Mouse (Mus musculus) right cerebral cortex, postnatal 25 days (tissue): ENCODE measurements around the gene Cdk17.
"Not testable (repeated sequence)": the region's sequence is repeated elsewhere in the genome, so short reads cannot be mapped to it uniquely, and the experiment has no call there.

ENCODE experiments used
- DNase-seq: peaks from one replicate; pipeline ENCODE4 v3.0.0; 2022

Cdk17 gene

GRCm38 (mm10) chr10:93143285-93143985 is 17.2 kb upstream of the Cdk17 start:
- no peak for DNase-seq

- DNase-seq: no peak
Observed at GRCm38 (mm10) chr10:93143986-93144314, 16.7 kb upstream of the Cdk17 start.

DNA sequence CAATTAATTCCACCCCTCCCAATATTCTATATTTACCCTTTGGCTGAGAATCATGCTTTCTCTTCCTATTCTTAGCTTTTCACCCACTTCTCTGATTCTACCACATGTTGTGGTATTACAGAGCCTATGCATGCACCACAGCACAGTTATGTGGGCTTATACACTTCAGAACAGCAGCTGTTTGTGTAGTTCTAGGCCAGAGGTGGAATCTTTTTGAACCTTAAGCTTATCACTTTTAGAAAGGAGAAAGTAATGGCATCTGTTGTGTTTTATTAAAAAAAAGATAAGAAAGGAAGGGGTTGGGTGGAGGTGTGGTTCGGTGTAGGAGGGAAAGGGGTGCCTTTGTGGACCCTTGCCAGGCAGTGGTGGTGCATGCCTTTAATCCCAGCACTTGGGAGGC is 16.1 kb upstream of the Cdk17 start:
- DNase-seq: no peak

DNA sequence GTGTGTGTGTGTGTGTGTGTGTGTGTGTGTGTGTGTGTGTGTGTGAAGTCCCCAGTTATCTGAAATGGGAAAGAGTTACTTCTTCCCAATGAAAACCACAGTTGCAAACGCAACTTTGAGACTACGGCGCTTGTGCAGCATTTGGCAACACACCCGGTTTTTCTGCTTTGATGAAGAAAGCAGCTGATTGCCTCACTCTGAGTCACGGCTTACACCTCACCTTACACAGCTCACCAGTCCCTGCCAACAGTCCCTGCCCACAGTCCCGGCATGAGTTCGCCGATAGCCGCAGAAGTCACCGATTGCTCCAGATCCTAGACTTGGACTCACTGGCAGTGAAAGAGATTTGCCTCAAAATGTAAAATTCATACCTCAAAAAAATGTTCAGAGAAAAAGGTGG is 15.6 kb upstream of the Cdk17 start:
- peak; percentile 44 for DNase-seq

- DNase-seq: no peak
Observed at GRCm38 (mm10) chr10:93146601-93147000, 14.1 kb upstream of the Cdk17 start.

DNA sequence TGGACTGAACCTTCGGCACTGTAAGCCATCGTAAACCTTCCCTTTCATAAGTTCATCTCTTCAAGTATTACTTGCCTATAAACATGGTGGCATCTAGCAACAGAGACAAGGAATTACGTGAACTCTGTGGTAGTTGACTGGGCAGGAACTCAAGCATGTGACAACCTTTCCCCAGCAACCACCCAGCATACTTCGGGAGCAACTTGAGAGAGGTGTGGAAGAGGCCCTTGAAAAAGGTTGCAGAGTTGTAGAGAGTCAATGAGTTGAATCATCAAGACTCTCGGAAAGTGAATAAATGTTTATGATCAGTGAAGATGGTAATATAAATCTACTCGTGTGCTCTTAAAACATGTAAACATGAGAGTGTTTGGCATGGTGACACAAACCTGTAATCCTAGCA is 13.0 kb upstream of the Cdk17 start:
- DNase-seq: no peak

- no peak for DNase-seq
Observed at GRCm38 (mm10) chr10:93149597-93149996, 11.1 kb upstream of the Cdk17 start.

DNA sequence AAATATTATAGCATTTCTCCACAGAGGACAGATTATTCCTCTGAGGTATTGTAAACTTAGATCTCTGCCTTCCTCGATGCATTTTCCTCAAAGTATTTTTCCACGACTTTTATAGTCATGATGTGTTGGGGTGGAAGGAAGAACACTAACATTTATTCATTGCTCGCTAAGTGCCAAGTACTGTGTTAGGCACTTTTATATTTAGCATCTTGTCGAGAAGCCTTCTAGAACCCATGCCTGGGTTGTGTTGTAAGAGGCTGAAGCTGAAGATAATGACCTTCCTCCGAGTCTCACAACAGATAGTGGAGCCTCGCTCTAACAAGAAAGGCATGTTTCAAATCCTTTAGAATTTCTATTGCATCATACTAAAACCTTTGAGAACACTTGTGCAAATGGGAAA is 8.9 kb upstream of the Cdk17 start:
- no peak for DNase-seq

DNA sequence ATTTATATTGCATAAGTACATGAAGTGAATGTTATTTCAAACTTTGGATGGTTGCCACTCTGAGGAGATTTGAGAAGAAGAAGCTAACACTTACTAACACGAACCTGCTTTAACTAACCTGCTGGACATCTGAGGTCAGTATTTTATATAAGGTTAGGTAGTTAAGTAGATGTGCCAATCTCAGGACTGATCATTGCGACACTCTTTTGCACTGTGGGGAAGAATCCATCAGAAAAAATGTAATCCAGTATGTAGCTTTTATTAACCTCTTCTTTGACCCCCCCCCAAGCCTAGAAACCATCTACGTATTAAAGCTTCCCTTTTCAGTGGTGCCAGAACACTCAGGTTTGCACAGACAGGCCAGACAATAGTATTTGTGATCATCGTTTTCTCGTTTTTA is 8.0 kb upstream of the Cdk17 start:
- no peak for DNase-seq

GRCm38 (mm10) chr10:93153404-93153803 is 7.3 kb upstream of the Cdk17 start:
- not testable (repeated sequence) for DNase-seq

- DNase-seq: no peak
Observed at GRCm38 (mm10) chr10:93159651-93160496, 801 bp upstream of the Cdk17 start.

GRCm38 (mm10) chr10:93160497-93160806 is 223 bp upstream of the Cdk17 start:
- DNase-seq: peak; percentile 87

GRCm38 (mm10) chr10:93161511-93162275 is 1.0 kb downstream of the Cdk17 start:
- peak; percentile 62 for DNase-seq

- DNase-seq: no peak
Observed at GRCm38 (mm10) chr10:93162276-93162971, 1.7 kb downstream of the Cdk17 start.

DNA sequence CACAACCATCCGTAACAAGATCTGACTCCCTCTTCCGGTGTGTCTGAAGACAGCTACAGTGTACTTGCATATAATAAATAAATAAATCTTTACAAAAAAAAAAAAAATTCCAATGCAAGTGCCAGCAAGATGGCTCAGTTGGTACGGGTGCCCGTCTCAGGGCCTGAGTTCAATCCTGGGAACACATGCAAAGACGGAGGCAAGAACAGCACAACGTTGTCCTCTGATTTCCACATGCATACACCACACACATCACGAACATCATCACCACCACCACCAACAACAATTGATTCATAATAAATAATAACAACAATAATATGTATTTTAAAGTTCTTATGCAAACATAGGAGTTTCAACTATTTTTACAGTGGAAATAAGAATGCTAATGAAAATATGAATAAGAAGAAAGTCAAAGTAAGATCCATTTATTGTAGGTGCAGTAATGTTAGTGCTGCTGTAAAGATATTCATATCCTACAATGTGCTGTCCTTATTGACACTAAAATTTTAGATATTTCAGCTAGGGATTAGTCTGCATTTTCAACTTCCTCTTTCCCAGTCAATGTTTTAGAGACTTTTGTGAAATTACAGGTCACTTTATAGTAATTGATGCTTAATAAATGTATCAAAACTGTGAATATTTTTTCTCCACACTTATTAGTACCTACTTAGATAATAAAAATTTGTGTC is 2.4 kb downstream of the Cdk17 start:
- no peak for DNase-seq

- no peak for DNase-seq
Observed at GRCm38 (mm10) chr10:93163711-93164488, 3.2 kb downstream of the Cdk17 start.

GRCm38 (mm10) chr10:93165416-93166381 is 5.0 kb downstream of the Cdk17 start:
- DNase-seq: no peak

- DNase-seq: no peak
Observed at GRCm38 (mm10) chr10:93166382-93166769, 5.7 kb downstream of the Cdk17 start.

DNA sequence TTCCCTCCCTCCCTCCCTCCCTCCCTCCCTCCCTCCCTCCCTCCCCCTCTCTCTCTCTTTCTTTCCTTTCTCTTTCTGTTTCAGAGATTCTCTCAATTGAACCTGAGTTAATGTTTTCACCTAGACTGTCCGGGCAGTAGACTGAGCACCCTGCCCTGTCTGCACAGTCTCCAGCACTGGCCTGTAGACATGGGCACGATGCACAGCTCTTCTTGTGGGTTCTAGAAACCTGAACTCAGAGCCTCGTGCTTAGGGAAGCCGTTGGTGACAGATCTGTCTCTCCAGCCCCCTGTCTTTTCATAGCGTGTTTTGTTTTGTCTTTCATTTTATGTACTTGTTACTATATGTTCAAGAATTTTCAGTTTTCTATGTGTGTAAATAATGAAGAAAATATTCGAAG is 6.6 kb downstream of the Cdk17 start:
- no peak for DNase-seq

- no peak for DNase-seq
Observed at GRCm38 (mm10) chr10:93168067-93168466, 7.4 kb downstream of the Cdk17 start.
